Mouse (Mus musculus) lung, adult 2 months (tissue): ENCODE data around the gene Dars.

Experiments
- CTCF ChIP-seq: fragments of 200-500 bp; IDR thresholded peaks from 2 replicates; pipeline ENCODE4 v1.5.1; 2011; ENCODE audit warnings: mild to moderate bottlenecking, low read length, control low read depth; ENCODE audit not compliant: insufficient read depth
- POLR2A ChIP-seq: fragments of 200-500 bp; IDR thresholded peaks from 2 replicates; pipeline ENCODE4 v1.6.1; 2011; ENCODE audit warnings: low read depth, mild to moderate bottlenecking, control low read depth, low read length, borderline replicate concordance; ENCODE audit errors: extremely low read depth

- no peak for TF ChIP-seq POLR2A
- no peak for TF ChIP-seq CTCF
These were observed 23.9 kb upstream of the Dars start for GRCm38 (mm10) chr1:128441129-128441473.
